Mouse (Mus musculus) 416B (cell line): Measurements from ENCODE around the gene Icam2.

Experiments used
- DNase-seq: peaks from one replicate; pipeline ENCODE4 v3.0.0; 2011; ENCODE audit warnings: low read depth

Icam2 gene

DNA sequence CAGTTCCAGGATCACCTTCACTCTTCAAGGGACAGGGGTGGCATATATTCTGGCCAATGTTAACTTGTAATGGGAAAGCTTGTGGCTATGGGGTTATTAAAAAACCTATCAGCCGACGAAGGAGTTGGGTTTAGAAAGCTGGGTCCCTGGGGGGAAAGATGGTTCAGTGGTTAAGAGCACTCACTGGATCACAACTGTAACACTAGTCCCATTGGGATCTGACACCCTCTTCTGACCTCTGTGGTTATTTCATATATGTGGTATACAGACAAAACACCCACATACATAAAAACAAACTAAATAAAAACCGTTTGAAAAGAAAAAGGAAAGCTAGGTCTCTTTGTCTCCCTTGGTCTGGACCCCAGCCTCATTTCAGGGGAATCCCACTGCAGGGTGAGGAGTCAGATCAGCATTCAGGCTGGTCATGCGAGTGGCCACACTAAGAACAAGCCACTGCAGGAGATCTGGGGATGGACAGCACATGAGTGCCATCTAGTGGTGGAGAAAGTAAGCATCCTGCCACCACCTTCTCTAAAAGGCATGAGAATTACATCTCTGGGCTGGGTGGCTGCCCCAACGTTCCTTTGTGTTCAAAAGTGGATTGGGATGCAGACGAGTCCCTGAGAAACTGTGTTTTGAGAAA is 3.8 kb upstream of the Icam2 start:
- DNase-seq: peak; percentile 89

DNA sequence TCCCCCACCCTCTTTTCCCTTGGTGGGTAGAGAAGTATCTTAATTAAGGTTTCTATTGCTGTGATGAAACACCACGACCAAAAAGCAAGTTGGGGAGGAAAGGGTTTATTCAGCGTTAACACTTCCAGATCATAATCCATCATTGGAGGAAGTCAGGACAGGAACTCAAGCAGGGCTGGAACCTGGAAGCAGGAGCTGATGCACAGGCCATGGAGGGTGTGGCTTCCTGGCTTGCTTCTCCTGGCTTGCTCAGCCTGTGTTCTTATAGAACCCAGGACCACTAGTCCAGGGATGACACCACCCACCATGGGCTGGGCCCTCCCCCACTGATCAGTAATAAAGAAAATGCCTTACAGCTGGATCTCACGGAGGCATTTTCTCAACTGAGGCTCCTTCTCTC is 2.9 kb upstream of the Icam2 start:
- no peak for DNase-seq

- DNase-seq: no peak
Observed at GRCm38 (mm10) chr11:106389611-106390010, 1.7 kb upstream of the Icam2 start.

- peak; percentile 87 for DNase-seq
Observed at GRCm38 (mm10) chr11:106387020-106387419, 855 bp downstream of the Icam2 start.

DNA sequence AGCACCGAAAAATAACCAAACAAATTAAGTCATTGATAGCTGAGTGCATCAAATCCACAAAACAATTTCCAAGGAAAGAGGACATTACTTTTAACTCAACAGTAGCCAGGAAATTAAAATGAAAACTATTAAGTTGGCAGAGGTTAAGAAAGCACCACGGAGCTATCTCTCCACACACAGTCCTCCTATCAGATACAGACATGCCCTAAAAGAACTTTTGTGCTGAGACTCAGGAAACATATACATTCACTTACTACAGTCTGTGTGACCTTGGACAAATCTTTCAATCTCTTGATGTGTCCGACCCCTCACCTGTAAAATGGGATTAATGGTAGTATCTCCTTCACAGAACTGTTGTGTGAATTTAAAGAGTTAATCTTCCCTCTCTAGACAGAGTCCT is 1.5 kb downstream of the Icam2 start:
- DNase-seq: no peak

GRCm38 (mm10) chr11:106383051-106383790 is 4.7 kb downstream of the Icam2 start:
- DNase-seq: peak; percentile 76

GRCm38 (mm10) chr11:106382424-106382823 is 5.5 kb downstream of the Icam2 start:
- DNase-seq: peak; percentile 86

GRCm38 (mm10) chr11:106381883-106382282 is 6.0 kb downstream of the Icam2 start:
- peak; percentile 70 for DNase-seq

DNA sequence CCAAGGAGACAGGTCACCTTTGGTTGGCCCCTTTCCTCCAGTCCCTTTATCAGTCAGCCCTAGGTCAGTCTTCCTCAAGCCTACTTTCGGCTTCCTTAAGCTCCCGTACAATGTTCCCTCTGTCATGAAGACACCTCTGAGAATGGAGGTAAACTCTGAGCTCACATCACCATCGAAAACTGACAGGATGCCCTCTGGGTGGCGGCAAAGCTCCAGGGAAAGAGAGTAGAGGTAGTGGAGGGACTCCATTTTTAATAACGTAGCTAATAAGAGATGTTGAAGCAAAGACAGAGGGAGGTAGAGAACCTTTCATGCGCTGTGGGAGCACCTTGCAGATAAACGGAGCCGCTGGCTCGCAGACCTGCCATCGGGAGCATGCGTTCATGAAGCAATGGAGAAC is 6.9 kb downstream of the Icam2 start:
- peak; percentile 60 for DNase-seq

DNA sequence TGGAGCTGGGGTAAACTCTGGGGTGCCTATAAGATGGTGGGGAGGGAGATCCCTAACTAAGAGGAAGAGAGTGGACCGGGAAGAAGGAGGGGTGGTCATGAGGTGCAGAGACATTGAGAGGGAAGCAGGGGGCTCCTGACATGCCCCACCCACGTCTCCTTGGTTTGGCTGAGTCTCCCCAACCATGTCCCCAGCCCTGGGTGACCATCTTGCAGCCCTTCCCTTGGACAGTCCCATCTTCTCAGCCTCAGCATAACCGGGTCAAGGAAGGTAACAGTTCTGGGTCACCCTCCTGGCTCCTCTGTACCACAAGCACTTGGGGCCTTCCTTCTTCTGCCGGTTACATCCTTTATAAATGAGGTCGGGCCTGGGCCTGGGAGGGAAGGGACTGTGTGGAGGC is 12.9 kb downstream of the Icam2 start:
- DNase-seq: no peak

GRCm38 (mm10) chr11:106374559-106374958 is 13.3 kb downstream of the Icam2 start:
- DNase-seq: no peak

DNA sequence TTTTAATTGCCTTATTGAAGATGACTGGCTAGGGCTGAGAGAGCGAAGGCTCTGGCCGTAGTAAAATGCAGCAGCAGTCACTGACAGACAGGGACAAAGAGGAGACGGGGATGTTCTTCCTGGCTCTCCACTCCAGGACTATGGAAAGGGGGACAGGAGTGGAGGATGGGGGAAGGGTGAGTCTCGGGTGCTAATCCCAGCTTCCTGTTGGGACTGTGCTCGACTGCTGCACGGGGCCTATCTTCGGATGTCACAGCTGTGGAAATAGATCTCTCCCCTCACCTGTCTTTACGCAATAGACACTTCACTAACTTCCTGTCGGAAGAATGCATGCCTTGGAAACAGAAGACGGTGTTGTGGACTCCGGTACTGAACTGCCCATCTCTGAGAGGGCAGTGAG is 13.9 kb downstream of the Icam2 start:
- no peak for DNase-seq

DNA sequence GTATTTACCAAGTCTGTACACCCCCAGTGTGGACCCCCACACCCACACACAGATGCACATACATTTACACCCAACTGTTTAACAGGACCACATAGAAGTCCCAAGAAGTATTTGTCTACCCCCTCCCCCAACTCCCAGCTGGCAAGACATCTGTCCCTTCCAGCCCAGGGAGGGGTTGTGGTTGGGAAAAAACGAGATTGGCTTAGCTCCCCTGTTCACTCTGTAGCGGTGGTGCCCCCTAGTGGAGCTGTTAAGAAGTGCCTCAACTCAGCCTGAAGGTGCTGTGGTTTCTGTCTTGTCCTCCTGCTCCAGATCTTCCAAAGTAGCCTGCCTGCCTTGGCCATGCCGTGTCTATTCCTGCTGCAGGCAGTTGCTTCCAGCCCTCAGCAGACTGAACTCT is 21.6 kb downstream of the Icam2 start:
- DNase-seq: peak; percentile 79

- DNase-seq: no peak
Observed at GRCm38 (mm10) chr11:106365366-106365765, 22.5 kb downstream of the Icam2 start, which contains the start of gene Prr29. Prr29 (plus strand) TSS chr11:106365472.

GRCm38 (mm10) chr11:106364712-106365111 is 23.2 kb downstream of the Icam2 start:
- no peak for DNase-seq

DNA sequence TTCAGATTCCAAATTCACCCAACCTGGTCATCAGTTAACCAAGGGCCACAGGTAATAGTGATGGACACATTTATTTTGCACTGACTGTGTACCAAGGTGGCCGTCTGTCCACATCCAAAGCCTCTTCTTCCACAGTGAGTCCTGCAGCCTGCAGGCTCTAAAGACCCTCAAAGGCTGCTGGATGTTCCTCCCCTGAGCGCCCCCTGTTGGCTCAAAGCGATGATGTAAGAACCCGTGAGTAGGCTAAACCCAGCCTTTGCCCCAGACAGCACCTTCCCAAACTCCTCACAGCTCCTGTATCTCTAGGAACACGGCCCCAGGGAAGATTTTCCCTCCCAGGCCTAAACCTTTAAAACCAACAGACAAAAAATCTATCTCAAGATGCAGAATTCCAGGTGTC is 28.5 kb downstream of the Icam2 start:
- DNase-seq: peak; percentile 45

GRCm38 (mm10) chr11:106355382-106356128 is 32.3 kb downstream of the Icam2 start:
- no peak for DNase-seq

GRCm38 (mm10) chr11:106354181-106354580 is 33.7 kb downstream of the Icam2 start:
- DNase-seq: no peak

DNA sequence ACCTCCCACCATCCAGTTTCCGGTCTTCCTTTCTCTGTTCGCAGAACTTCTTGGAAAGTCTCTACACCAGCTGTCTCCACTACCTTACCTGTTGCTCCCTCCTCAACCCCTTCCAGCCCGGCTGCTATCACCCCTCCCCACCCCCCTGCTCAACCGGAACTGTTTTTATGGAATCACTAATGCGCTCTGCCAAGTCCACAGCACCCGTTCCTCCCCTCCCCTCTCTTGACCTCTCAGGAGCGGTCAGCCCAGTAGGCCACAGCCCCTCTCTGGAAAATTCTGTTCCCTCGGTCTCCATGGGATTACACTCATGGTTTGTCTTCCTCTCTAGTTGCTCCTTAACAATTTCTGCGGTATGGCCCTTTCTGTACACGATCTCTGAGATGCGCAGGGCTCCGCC is 34.7 kb downstream of the Icam2 start, which contains the start of gene Scn4a:
Scn4a (minus strand) TSS at position 101 of the 400 bp plus-strand sequence.
- no peak for DNase-seq

GRCm38 (mm10) chr11:106351941-106352340 is 35.9 kb downstream of the Icam2 start:
- no peak for DNase-seq

GRCm38 (mm10) chr11:106351253-106351652 is 36.6 kb downstream of the Icam2 start:
- no peak for DNase-seq

DNA sequence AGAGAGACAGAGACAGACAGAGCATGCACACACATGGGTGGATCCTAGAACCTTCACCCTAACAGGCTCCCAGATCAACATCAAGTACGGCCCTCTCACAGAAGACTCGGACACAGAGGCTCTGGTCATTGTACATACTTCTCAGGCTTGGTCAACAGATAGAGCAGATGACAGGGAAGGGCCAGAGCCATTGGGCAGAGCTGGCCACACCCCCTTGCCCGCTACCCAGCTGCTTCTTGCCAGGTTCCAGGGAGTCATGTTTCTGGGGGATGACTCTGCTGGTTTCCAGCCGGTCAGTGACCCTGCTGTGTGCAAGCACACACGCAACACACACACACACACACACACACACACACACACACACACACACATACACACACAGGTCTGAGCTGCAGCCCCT is 37.0 kb downstream of the Icam2 start:
- DNase-seq: peak; percentile 78

GRCm38 (mm10) chr11:106349772-106350171 is 38.1 kb downstream of the Icam2 start:
- DNase-seq: no peak
